Mouse (Mus musculus): ENCODE measurements around the gene Gkn3.
A peak's percentile ranks its signal among the peaks of the same experiment; 100 is the strongest.

The Gkn3 gene

GRCm38 (mm10) chr6:87354441-87354840 is 34.3 kb downstream of the Gkn3 start:
- peak; percentile 8 for DNase-seq (ENCODE audit: low read depth, low spot score)

GRCm38 (mm10) chr6:87350829-87351228 is 37.9 kb downstream of the Gkn3 start, which contains the start of gene Gkn1:
Gene Gkn1 (minus strand): TSS chr6:87350942.
- DNase-seq (ENCODE audit: low read depth, low spot score) = no peak

GRCm38 (mm10) chr6:87335935-87336295 is 52.8 kb downstream of the Gkn3 start:
- no peak for DNase-seq (ENCODE audit: low read depth, low spot score)

- peak; percentile 57 for DNase-seq (ENCODE audit: low read depth, low spot score)
Measured at GRCm38 (mm10) chr6:87335091-87335934, 53.4 kb downstream of the Gkn3 start, which contains the start of gene Antxr1. Gene Antxr1 (minus strand): TSS chr6:87335821.

GRCm38 (mm10) chr6:87334361-87335090 is 54.2 kb downstream of the Gkn3 start:
- peak; percentile 5 for DNase-seq (ENCODE audit: low read depth, low spot score)
